Mouse (Mus musculus) cerebellum, adult 2 months (tissue): ENCODE data around the gene Npas1.

ENCODE experiments used
- CTCF ChIP-seq: fragments of 200-500 bp; IDR thresholded peaks from 2 replicates; pipeline ENCODE4 v1.5.1; 2011; ENCODE audit warnings: low read depth, mild to moderate bottlenecking, control low read depth, low read length, moderate library complexity, borderline replicate concordance; ENCODE audit not compliant: insufficient read depth
- POLR2A ChIP-seq: fragments of 200-500 bp; IDR thresholded peaks from 2 replicates; pipeline ENCODE4 v1.6.1; 2011; ENCODE audit warnings: low read length, control low read depth, borderline replicate concordance; ENCODE audit not compliant: insufficient read depth

- no peak for TF ChIP-seq CTCF
- no peak for TF ChIP-seq POLR2A
Measured at GRCm38 (mm10) chr7:16492211-16492610, 14.7 kb upstream of the Npas1 start.
